Mouse (Mus musculus) embryonic fibroblast, embryonic 13.5 days (primary cell): ENCODE results near the gene Aim2.

ENCODE experiments used
- CTCF ChIP-seq: IDR thresholded peaks from 2 replicates; pipeline ENCODE4 v1.5.1; 2011; ENCODE audit warnings: mild to moderate bottlenecking, control low read depth, low read length, moderate library complexity, borderline replicate concordance; ENCODE audit not compliant: insufficient read depth
- POLR2A ChIP-seq: IDR thresholded peaks from 2 replicates; pipeline ENCODE4 v1.6.1; 2011; ENCODE audit warnings: low read depth, mild to moderate bottlenecking, control low read depth, low read length, moderate library complexity

DNA sequence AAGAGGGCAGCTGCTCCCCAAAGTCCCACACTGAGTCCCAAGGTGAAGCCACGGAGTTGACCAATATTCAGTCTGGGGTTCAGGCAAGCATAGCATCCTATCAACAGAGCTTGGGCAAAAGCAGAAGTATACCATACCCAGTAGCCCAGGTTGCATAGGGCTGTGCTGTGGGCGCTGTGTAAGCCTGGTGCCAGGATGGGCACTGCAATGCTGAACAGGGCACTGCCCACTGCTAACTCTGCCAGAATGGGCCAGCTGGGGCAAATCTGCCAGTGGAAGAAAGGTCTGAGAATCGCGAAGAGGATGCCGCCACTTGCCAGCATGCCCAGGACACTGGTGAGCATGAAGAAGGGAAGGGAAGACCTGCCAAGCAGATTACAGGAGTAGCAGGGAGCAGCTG, 18.3 kb upstream of the Aim2 start:
- TF ChIP-seq POLR2A (no peak), CTCF (no peak)
